Mouse (Mus musculus) ES-E14 (cell line): ENCODE measurements around the gene 2310011J03Rik. TPM values are rescaled to one million over a fixed set of nuclear protein-coding genes. Genes with fewer than 3 reads are reported as not detected.

ENCODE experiments used
- DNase-seq: peaks from one replicate; pipeline ENCODE4 v3.0.0-alpha.2; 2013; ENCODE audit warnings: low read depth, low spot score
- H3K27ac ChIP-seq: 2 replicates; pipeline ENCODE4 v1.5.1; 2012; ENCODE audit warnings: low read depth, mild to moderate bottlenecking, low read length, moderate library complexity, mixed read lengths; ENCODE audit not compliant: poor library complexity, insufficient read depth, severe bottlenecking
- H3K36me3 ChIP-seq: 2 replicates; pipeline ENCODE4 v1.6.1; 2012; ENCODE audit warnings: mild to moderate bottlenecking, low read length, moderate library complexity, mixed read lengths; ENCODE audit not compliant: control insufficient read depth, poor library complexity, insufficient read depth, severe bottlenecking
- H3K4me1 ChIP-seq, 2 experiments: fragments of 150-350 bp in 1 of 2; sonication (generic) in 1 of 2; 2 replicates each; pipeline ENCODE4 v1.6.1; 2012; ENCODE audit warnings: low read length in 2 of 2, mild to moderate bottlenecking in 1 of 2, mixed read lengths in 1 of 2; ENCODE audit not compliant: control insufficient read depth in 2 of 2, insufficient read depth in 2 of 2, poor library complexity in 1 of 2
- H3K4me3 ChIP-seq, 2 experiments: fragments of 150-350 bp in 1 of 2; sonication (generic) in 1 of 2; 2 replicates each; pipeline ENCODE4 v1.5.1; 2012; ENCODE audit warnings: low read length in 2 of 2, low read depth in 1 of 2, mild to moderate bottlenecking in 1 of 2, mixed read lengths in 1 of 2; ENCODE audit not compliant: insufficient read depth in 1 of 2, poor library complexity in 1 of 2, severe bottlenecking in 1 of 2
- H3K9ac ChIP-seq: 2 replicates; pipeline ENCODE4 v1.6.1; 2012; ENCODE audit warnings: low read depth, mild to moderate bottlenecking, low read length, mixed read lengths; ENCODE audit not compliant: poor library complexity, insufficient read depth, severe bottlenecking
- H3K9me3 ChIP-seq: fragments of 150-350 bp; sonication (generic); 2 replicates; pipeline ENCODE4 v1.6.1; 2012; ENCODE audit warnings: low read depth, mild to moderate bottlenecking, low read length; ENCODE audit not compliant: control insufficient read depth, insufficient read depth
- CHD2 ChIP-seq: IDR thresholded peaks from 2 replicates; pipeline ENCODE4 v1.6.1; 2014; ENCODE audit warnings: mild to moderate bottlenecking, low read depth, low read length, inconsistent platforms
- HCFC1 ChIP-seq: IDR thresholded peaks from 2 replicates; pipeline ENCODE4 v1.6.1; 2012; ENCODE audit warnings: low read length, inconsistent platforms, borderline replicate concordance; ENCODE audit not compliant: insufficient read depth
- MAFK ChIP-seq: IDR thresholded peaks from 2 replicates; pipeline ENCODE4 v1.6.1; 2014; ENCODE audit warnings: mild to moderate bottlenecking, low read depth, low read length, inconsistent platforms; ENCODE audit not compliant: insufficient read depth
- ZC3H11A ChIP-seq: IDR thresholded peaks from 2 replicates; pipeline ENCODE4 v1.6.1; 2012; ENCODE audit warnings: low read depth, mild to moderate bottlenecking, inconsistent platforms, low read length, borderline replicate concordance
- ZNF384 ChIP-seq: IDR thresholded peaks from 2 replicates; pipeline ENCODE4 v1.6.1; 2012; ENCODE audit warnings: low read depth, low read length, inconsistent platforms
- in situ Hi-C, 2 experiments: fragments of 600-800 bp; cut with MboI; formaldehyde crosslinking; loops; one replicate each; pipeline ENCODE4 v1.15.1; 2025; ENCODE audit warnings: low sequenced_read_pairs in 2 of 2, inconsistent platforms in 1 of 2; ENCODE audit not compliant: unreplicated experiment in 2 of 2
- total RNA-seq: library from RNA; depleted of rRNA; stranded (reverse); fragments of 300-350 nt; gene quantifications from 2 replicates; pipeline ENCODE4 v1.2.3, GENCODE M21; 2012

Gene 2310011J03Rik
- total RNA-seq, 1 experiment: 33.4 TPM

DNA sequence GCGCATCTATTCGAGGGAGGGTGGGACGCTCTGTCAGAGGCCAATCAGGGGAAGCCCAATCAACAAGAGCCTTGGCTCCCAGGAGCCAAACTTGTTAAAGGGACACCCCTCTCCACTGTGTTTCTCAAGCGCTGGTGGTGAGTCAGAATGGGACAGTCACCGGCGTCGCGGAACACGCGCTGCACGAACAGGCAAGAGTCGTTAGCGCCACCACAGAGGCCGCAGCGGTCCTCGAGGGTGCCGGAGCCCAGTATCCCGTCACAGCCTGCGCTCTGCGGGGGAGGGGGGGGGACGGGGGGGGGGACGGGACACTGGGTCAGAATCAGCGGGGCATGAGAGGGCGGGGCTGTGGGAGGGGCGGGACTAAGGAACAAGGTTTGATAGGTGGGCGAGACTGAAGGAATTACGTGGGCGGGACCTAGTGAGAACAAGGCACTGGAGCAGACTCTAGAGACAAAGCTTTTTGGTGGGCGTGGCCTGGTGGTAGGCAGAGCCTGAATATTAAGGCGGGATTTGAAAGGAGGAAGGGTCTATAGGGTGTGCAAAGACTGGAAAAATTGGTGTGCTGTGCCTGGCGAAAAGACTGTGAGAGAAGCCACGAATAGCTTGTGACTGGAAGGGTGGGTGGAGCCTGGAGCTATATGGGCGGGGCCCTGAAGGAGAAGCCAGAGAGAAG is 22.6 kb upstream of the 2310011J03Rik start:
- peaks cover 2 to 36% of the 10 kb centered on the region in 2 experiments; a peak in 3 of 4 replicates for H3K4me1 ChIP-seq
- DNase-seq: peak; percentile 92
- TF ChIP-seq ZC3H11A (no peak), ZNF384 (no peak), MAFK (no peak), CHD2 (no peak), HCFC1 (no peak)
- H3K9me3 ChIP-seq: no peaks in the 10 kb centered on the region
- no peak overlapping the region for H3K9ac ChIP-seq
- in situ Hi-C loops: no loop called here
- peak overlapping the region; percentile 58 to 70 for H3K4me3 ChIP-seq
- no peaks in the 10 kb centered on the region for H3K36me3 ChIP-seq
- H3K27ac ChIP-seq: no peak overlapping the region

DNA sequence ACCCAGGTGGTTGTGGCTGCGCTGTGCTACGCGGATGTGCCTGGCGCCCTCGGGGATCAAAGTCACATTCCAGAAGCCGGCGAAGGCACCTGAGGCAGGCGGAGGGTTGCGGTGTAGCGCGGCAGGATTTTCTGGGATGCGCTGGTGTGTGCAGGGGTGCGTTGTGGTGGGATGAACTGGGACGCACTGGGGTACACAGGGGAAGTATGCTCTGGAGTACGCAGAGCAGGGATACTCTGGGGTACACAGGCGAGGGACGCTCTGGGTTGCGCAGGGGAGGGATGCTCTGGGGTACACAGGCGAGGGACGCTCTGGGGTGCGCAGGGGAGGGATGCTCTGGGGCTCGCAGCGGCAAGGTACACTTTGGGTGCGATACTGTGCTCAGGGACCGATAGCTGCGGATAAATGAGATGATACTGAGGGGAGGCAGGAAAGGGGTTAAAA is 22.0 kb upstream of the 2310011J03Rik start:
- Histone ChIP-seq H3K4me3 (peak overlapping the region; percentile 58 to 70), H3K9ac (no peak overlapping the region; the same call in 1 of the 2 replicates), H3K36me3 (no peaks in the 10 kb centered on the region), H3K27ac (no peak overlapping the region), H3K9me3 (no peaks in the 10 kb centered on the region), H3K4me1 (peaks cover 2 to 33% of the 10 kb centered on the region in 2 experiments; a peak in 3 of 4 replicates)
- in situ Hi-C loops: no loop called here
- TF ChIP-seq CHD2 (no peak), HCFC1 (no peak)
- no peak for DNase-seq

DNA sequence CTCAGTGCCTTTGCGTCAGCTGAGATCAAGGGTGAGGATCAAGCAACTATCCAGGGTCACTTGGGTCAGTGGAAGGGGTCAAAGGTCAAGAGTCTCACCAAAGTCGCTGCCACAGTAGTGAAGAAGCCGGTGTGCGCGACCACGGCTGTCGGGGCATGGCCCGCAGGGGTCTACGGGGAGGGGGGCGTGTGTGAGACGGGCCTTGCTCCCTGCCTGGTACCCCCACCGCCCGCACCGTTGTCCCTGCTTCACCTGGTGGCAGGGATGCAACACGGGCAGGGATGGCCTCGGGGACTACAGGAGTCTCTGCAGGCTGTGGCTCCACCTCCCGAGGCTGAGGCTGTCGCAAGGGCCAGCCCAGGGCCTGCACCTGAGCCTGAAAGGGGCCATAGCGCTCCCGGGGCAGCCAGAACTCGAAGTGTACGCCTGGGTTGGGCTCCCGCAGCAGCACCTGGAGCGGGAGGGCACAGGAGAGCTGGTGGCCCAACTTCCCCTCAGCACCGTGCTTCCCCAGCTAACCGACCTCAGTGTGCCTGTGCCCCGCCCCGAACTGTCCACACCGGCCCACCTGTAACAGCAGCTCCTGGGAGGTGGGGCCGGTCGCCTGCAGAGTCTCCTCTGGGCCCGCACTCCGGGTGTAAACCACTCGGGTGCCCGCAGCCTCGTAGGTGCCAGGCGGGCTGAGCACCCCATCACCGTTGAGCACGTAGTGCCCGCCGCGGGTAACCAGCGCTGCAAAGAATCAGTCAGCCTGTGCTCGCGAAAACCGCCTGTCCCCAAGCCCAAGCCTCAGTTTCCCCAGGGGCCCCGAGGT is 21.4 kb upstream of the 2310011J03Rik start:
- Histone ChIP-seq H3K36me3 (no peaks in the 10 kb centered on the region), H3K9me3 (no peaks in the 10 kb centered on the region), H3K4me1 (peaks cover 2 to 33% of the 10 kb centered on the region in 2 experiments; a peak in 3 of 4 replicates), H3K4me3 (peak overlapping the region; percentile 58 to 70), H3K27ac (no peak overlapping the region), H3K9ac (no peak overlapping the region; the same call in 1 of the 2 replicates)
- in situ Hi-C loops: no loop called here
- TF ChIP-seq CHD2 (no peak), ZNF384 (no peak), HCFC1 (no peak), ZC3H11A (no peak), MAFK (no peak)
- no peak for DNase-seq

DNA sequence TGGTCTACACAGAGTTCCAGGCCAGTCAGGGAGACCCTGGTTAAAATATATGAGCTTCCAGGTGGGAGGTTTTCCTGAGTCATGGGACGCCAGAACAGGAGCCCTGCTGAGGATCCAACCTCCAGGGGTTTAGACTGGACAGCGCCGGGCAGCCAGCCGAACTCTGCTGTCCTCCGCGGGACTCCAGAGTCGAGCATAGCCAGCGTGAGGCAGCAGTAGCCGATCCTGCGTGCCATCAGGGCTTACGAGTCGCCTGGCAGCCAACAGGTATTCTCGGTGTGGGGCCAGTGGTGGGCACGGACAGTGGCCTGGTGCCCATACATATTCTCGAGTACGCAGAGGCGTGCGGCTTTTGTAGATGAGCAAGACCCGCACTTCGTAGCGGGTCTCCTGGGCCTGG is 20.7 kb upstream of the 2310011J03Rik start:
- Histone ChIP-seq H3K9ac (no peak overlapping the region), H3K36me3 (no peaks in the 10 kb centered on the region), H3K9me3 (no peaks in the 10 kb centered on the region), H3K4me3 (peak overlapping the region; percentile 32 to 70; a peak in 1 of 4 replicates), H3K4me1 (peaks cover 3 to 35% of the 10 kb centered on the region in 2 experiments; a peak in 3 of 4 replicates), H3K27ac (no peak overlapping the region)
- TF ChIP-seq ZNF384 (no peak), HCFC1 (no peak), CHD2 (no peak), ZC3H11A (no peak), MAFK (no peak)
- in situ Hi-C loops: no loop called here
- DNase-seq: no peak
